Mouse (Mus musculus) liver, embryonic 13.5 days (tissue): ENCODE measurements around the gene 2310079G19Rik. TPM values are rescaled to one million over a fixed set of nuclear protein-coding genes. Genes with fewer than 3 reads are reported as not detected.

Source experiments
- ATAC-seq: fragments of 200-750 bp; cut with Nextera tagmentation; 2 replicates; pipeline ENCODE4 v1.8.0; 2017; ENCODE audit warnings: low read depth, mild to moderate bottlenecking, moderate number of reproducible peaks, moderate library complexity
- DNase-seq: peaks from one replicate; pipeline ENCODE4 v3.0.0; 2022
- H3K27ac ChIP-seq: fragments of 300-500 bp; sonication (generic); 2 replicates; pipeline ENCODE4 v1.5.1; 2015; ENCODE audit warnings: moderate library complexity, mild to moderate bottlenecking, inconsistent platforms
- H3K27me3 ChIP-seq: fragments of 300-500 bp; sonication (generic); 2 replicates; pipeline ENCODE4 v1.6.1; 2015; ENCODE audit warnings: mild to moderate bottlenecking, inconsistent platforms
- H3K36me3 ChIP-seq: fragments of 300-500 bp; sonication (generic); 2 replicates; pipeline ENCODE4 v1.6.1; 2015; ENCODE audit warnings: mild to moderate bottlenecking, inconsistent platforms
- H3K4me1 ChIP-seq: fragments of 300-500 bp; sonication (generic); replicated peaks from 2 replicates; pipeline ENCODE4 v1.6.1; 2015; ENCODE audit warnings: inconsistent platforms
- H3K4me2 ChIP-seq: fragments of 300-500 bp; sonication (generic); 2 replicates; pipeline ENCODE4 v1.6.1; 2015; ENCODE audit warnings: inconsistent platforms, mild to moderate bottlenecking, moderate library complexity
- H3K4me3 ChIP-seq: fragments of 300-500 bp; sonication (generic); replicated peaks from 2 replicates; pipeline ENCODE4 v1.5.1; 2015; ENCODE audit warnings: mild to moderate bottlenecking, inconsistent platforms
- H3K9ac ChIP-seq: fragments of 300-500 bp; sonication (generic); 2 replicates; pipeline ENCODE4 v1.6.1; 2015; ENCODE audit warnings: mild to moderate bottlenecking, inconsistent platforms
- H3K9me3 ChIP-seq: fragments of 300-500 bp; sonication (generic); replicated peaks from 2 replicates; pipeline ENCODE4 v1.6.1; 2016; ENCODE audit warnings: inconsistent platforms
- WGBS: fragments of 180-500 bp; shearing (Covaris S2); methylation state at CpG from one replicate; pipeline ENCODE4 v1.1.7; 2015; ENCODE audit not compliant: insufficient replicate concordance; 5-methylcytosine and 5-hydroxymethylcytosine counted together
- polyA plus RNA-seq: library from polyadenylated mRNA; unstranded; fragments of >200 nt; fragmentation: Nextera tagmentation; extraction: Ambion mirVana; gene quantifications from 2 replicates; pipeline ENCODE4 v1.2.1, GENCODE M21; 2015

The 2310079G19Rik gene
- polyA plus RNA-seq, 1 experiment from 2014 or later: not detected

- no peaks in the 10 kb centered on the region for H3K9me3 ChIP-seq
- H3K27me3 ChIP-seq: no peaks in the 10 kb centered on the region
- no peak within 1 kb of the TSS for H3K27ac ChIP-seq
- no peak for DNase-seq
- H3K4me2 ChIP-seq: no peak within 1 kb of the TSS
- H3K9ac ChIP-seq: no peak within 1 kb of the TSS
- no peak within 1 kb of the TSS for H3K4me3 ChIP-seq
- H3K4me1 ChIP-seq: no peaks in the 10 kb centered on the region
- no peak for ATAC-seq
- 76% methylated on average over 8 of the region's 8 CpGs for whole genome bisulfite sequencing
- H3K36me3 ChIP-seq: no peaks in the 10 kb centered on the region
Measured at GRCm38 (mm10) chr16:88611922-88612321, 15.5 kb downstream of the 2310079G19Rik start, which contains the start of gene Krtap24-1. Gene Krtap24-1 (minus strand): TSS chr16:88612279.

GRCm38 (mm10) chr16:88604570-88604969, 22.9 kb downstream of the 2310079G19Rik start:
- no peak for ATAC-seq
- WGBS: 72% methylated on average over 6 of the region's 6 CpGs

GRCm38 (mm10) chr16:88602464-88602863, 25.0 kb downstream of the 2310079G19Rik start:
- H3K27me3 ChIP-seq: no peaks in the 10 kb centered on the region
- DNase-seq (no peak), ATAC-seq (no peak)
- no peak overlapping the region for H3K4me2 ChIP-seq
- H3K27ac ChIP-seq: no peak overlapping the region
- no peaks in the 10 kb centered on the region for H3K36me3 ChIP-seq
- no peak overlapping the region for H3K4me3 ChIP-seq
- H3K9ac ChIP-seq: no peak overlapping the region
- no peaks in the 10 kb centered on the region for H3K4me1 ChIP-seq
- no peaks in the 10 kb centered on the region for H3K9me3 ChIP-seq
- WGBS: 46% methylated on average over 1 of the region's 1 CpGs

More at GRCm38 (mm10) chr16:88604570-88604969, 22.9 kb downstream of the 2310079G19Rik start:
- no peaks in the 10 kb centered on the region for H3K36me3 ChIP-seq
- no peak for DNase-seq
- H3K27ac ChIP-seq: no peak overlapping the region
- H3K4me3 ChIP-seq: no peak overlapping the region
- no peaks in the 10 kb centered on the region for H3K27me3 ChIP-seq
- H3K4me1 ChIP-seq: no peaks in the 10 kb centered on the region
- H3K9ac ChIP-seq: no peak overlapping the region
- no peak overlapping the region for H3K4me2 ChIP-seq
- no peaks in the 10 kb centered on the region for H3K9me3 ChIP-seq

- Histone ChIP-seq H3K4me1 (no peaks in the 10 kb centered on the region), H3K27ac (no peak overlapping the region), H3K27me3 (no peaks in the 10 kb centered on the region), H3K4me2 (no peak overlapping the region), H3K36me3 (no peaks in the 10 kb centered on the region), H3K9ac (no peak overlapping the region), H3K9me3 (no peaks in the 10 kb centered on the region), H3K4me3 (no peak overlapping the region)
- ATAC-seq (no peak), DNase-seq (no peak)
- 61% methylated on average over 8 of the region's 8 CpGs for WGBS
Measured at GRCm38 (mm10) chr16:88600303-88600702, 27.2 kb downstream of the 2310079G19Rik start.

DNA sequence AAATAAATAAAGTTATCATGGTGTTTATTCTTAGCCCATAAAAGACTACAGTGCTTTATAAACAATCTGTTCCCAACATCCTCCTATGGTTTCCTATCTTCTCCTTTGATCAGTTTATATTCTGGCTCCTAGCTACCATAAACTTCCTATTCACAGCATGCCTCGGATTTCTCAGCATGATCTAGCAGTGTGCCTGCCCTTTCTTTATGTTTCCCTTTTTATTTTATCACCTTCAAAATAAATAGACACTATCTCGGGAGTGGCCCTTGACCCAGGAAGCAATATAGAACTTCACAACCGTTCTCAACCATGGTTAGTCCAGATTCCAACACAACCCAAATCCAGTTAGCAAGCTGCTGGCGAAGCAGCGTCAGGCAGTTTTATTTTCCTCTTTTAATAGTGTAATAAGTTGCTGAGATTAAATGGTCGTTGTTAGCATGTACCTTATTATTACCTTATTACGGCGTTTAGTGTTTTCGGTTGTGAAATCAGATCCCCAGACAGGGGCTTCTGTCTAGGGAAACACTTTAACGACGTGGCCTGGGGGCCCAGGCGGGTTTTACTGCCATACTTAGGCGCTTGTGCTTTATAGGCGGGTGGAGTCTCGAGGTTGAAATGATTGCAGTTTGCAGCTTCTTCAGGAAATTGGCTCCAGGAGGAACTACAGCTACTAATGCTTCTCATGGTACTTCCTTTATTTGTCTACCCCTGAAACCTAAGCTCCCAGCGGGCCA, 27.8 kb downstream of the 2310079G19Rik start:
- WGBS: 45% methylated on average over 16 of the region's 16 CpGs
- Histone ChIP-seq H3K36me3 (no peaks in the 10 kb centered on the region), H3K4me3 (no peak overlapping the region), H3K4me2 (no peak overlapping the region), H3K27me3 (no peaks in the 10 kb centered on the region), H3K4me1 (no peaks in the 10 kb centered on the region), H3K9ac (no peak overlapping the region), H3K27ac (no peak overlapping the region), H3K9me3 (no peaks in the 10 kb centered on the region)
- DNase-seq (no peak), ATAC-seq (no peak)

DNA sequence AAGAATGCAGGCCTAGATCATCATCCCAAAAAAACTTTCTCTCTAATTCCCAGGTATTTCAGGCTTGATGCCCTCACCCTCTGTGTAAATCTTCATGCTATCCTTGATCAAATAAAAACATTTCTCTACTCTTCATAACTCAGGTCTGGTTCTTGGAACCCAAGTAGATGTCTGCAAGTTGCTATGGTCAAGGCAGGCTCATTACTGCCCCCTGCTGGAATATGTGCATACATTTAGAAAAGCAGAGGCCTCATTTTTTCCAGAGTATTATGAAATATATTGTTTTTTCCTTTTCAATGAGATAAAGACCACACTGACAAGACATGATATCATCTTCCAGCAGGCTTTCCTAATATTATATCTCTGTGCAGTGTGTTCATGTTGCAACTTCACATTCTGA, 34.7 kb downstream of the 2310079G19Rik start:
- H3K4me1 ChIP-seq: no peaks in the 10 kb centered on the region
- no peaks in the 10 kb centered on the region for H3K9me3 ChIP-seq
- H3K27ac ChIP-seq: no peak overlapping the region
- DNase-seq: no peak
- no peaks in the 10 kb centered on the region for H3K36me3 ChIP-seq
- H3K4me2 ChIP-seq: no peak overlapping the region
- H3K4me3 ChIP-seq: no peak overlapping the region
- H3K27me3 ChIP-seq: no peaks in the 10 kb centered on the region
- no peak for ATAC-seq
- no peak overlapping the region for H3K9ac ChIP-seq

GRCm38 (mm10) chr16:88583338-88583737, 44.1 kb downstream of the 2310079G19Rik start:
- DNase-seq (no peak), ATAC-seq (no peak)
- Histone ChIP-seq H3K4me2 (no peak overlapping the region), H3K4me1 (no peaks in the 10 kb centered on the region), H3K9ac (no peak overlapping the region), H3K27me3 (no peaks in the 10 kb centered on the region), H3K9me3 (no peaks in the 10 kb centered on the region), H3K36me3 (no peaks in the 10 kb centered on the region), H3K4me3 (no peak overlapping the region), H3K27ac (no peak overlapping the region)
- WGBS: 68% methylated on average over 9 of the region's 9 CpGs

Other genes with a start within 250 kb of the 2310079G19Rik start
- not detected in 2 replicates for gene Cldn17, start 120.7 kb downstream of the 2310079G19Rik start, polyA plus RNA-seq
- gene Cldn8, start 64.5 kb downstream of the 2310079G19Rik start, polyA plus RNA-seq: 0.06 TPM in 1 of 2 replicates, not detected in the other
- gene Krtap24-1, start 15.4 kb downstream of the 2310079G19Rik start, polyA plus RNA-seq: not detected in 2 replicates
- gene Krtap26-1, start 20.1 kb upstream of the 2310079G19Rik start, polyA plus RNA-seq: not detected in 2 replicates
- not detected in 2 replicates for gene Krtap27-1, start 44.0 kb upstream of the 2310079G19Rik start, polyA plus RNA-seq
- gene 2310061N02Rik, start 80.3 kb upstream of the 2310079G19Rik start, polyA plus RNA-seq: not detected in 2 replicates
- not detected in 2 replicates for gene Krtap13-1, start 101.2 kb upstream of the 2310079G19Rik start, polyA plus RNA-seq
- gene Krtap13, start 124.0 kb upstream of the 2310079G19Rik start, polyA plus RNA-seq: not detected in 2 replicates
- not detected in 2 replicates for gene 2310034C09Rik, start 131.2 kb upstream of the 2310079G19Rik start, polyA plus RNA-seq
- gene 2310057N15Rik, start 146.5 kb upstream of the 2310079G19Rik start, polyA plus RNA-seq: not detected in 2 replicates
- not detected in 2 replicates for gene Gm5965, start 150.2 kb upstream of the 2310079G19Rik start, polyA plus RNA-seq
- gene Gm20741, start 184.6 kb upstream of the 2310079G19Rik start, polyA plus RNA-seq: not detected in 2 replicates
- gene Krtap15, start 192.5 kb upstream of the 2310079G19Rik start, polyA plus RNA-seq: not detected in 2 replicates
- gene Krtap14, start 198.5 kb upstream of the 2310079G19Rik start, polyA plus RNA-seq: not detected in 2 replicates
- gene Krtap19-1, start 241.7 kb upstream of the 2310079G19Rik start, polyA plus RNA-seq: not detected in 2 replicates
- gene Krtap19-2, start 246.6 kb upstream of the 2310079G19Rik start, polyA plus RNA-seq: not detected in 2 replicates